Mouse (Mus musculus) stomach, postnatal 0 days (tissue): Measurements from ENCODE around the gene Gm17334. TPM values are rescaled to one million over a fixed set of nuclear protein-coding genes. Genes with fewer than 3 reads are reported as not detected.

Source experiments
- ATAC-seq: fragments of 200-750 bp; cut with Nextera tagmentation; 2 replicates; pipeline ENCODE4 v1.8.0; 2017; ENCODE audit not compliant: low FRiP score, low TSS enrichment
- DNase-seq: peaks from one replicate; pipeline ENCODE4 v3.0.0-alpha.2; 2016; ENCODE audit warnings: low spot score
- H3K27ac ChIP-seq: fragments of 300-500 bp; sonication (generic); replicated peaks from 2 replicates; pipeline ENCODE4 v1.5.1; 2014; ENCODE audit warnings: mild to moderate bottlenecking, control low read depth
- H3K27me3 ChIP-seq: fragments of 300-500 bp; sonication (generic); 2 replicates; pipeline ENCODE4 v1.6.1; 2014; ENCODE audit warnings: low read length; ENCODE audit not compliant: control insufficient read depth, insufficient read depth
- H3K36me3 ChIP-seq: fragments of 300-500 bp; sonication (generic); 2 replicates; pipeline ENCODE4 v1.6.1; 2014; ENCODE audit warnings: low read length, mixed read lengths; ENCODE audit not compliant: control insufficient read depth, insufficient read depth
- H3K4me1 ChIP-seq: fragments of 300-500 bp; sonication (generic); replicated peaks from 2 replicates; pipeline ENCODE4 v1.6.1; 2014; ENCODE audit warnings: antibody characterized with exemption; ENCODE audit not compliant: control insufficient read depth, insufficient read depth
- H3K4me2 ChIP-seq: fragments of 300-500 bp; sonication (generic); replicated peaks from 2 replicates; pipeline ENCODE4 v1.6.1; 2014; ENCODE audit warnings: low read depth, mild to moderate bottlenecking, control low read depth, moderate library complexity
- H3K4me3 ChIP-seq: fragments of 300-500 bp; sonication (generic); 2 replicates; pipeline ENCODE4 v1.5.1; 2014; ENCODE audit warnings: low read depth, low read length, control low read depth
- H3K9ac ChIP-seq: fragments of 300-500 bp; sonication (generic); 2 replicates; pipeline ENCODE4 v1.6.1; 2014; ENCODE audit warnings: mild to moderate bottlenecking, low read length, control low read depth, mixed read lengths
- H3K9me3 ChIP-seq: fragments of 300-500 bp; sonication (generic); 2 replicates; pipeline ENCODE4 v1.6.1; 2016; ENCODE audit warnings: low read length; ENCODE audit not compliant: control insufficient read depth
- CTCF ChIP-seq: IDR thresholded peaks from 2 replicates; pipeline ENCODE4 v1.5.1; 2016; ENCODE audit warnings: antibody characterized with exemption, low read depth, mild to moderate bottlenecking, moderate library complexity
- EP300 ChIP-seq: optimal IDR thresholded peaks from 2 replicates; pipeline ENCODE3; 2016; ENCODE audit warnings: antibody characterized with exemption
- WGBS: fragments of 180-500 bp; shearing (Covaris S2); extraction: QIAGEN DNeasy Blood & Tissue Kit; methylation state at CpG from one replicate; pipeline ENCODE4 v1.1.7; 2014; 5-methylcytosine and 5-hydroxymethylcytosine counted together
- polyA plus RNA-seq: library from polyadenylated mRNA; unstranded; fragments of >200 nt; fragmentation: Nextera tagmentation; extraction: Ambion mirVana; gene quantifications from 2 replicates; pipeline ENCODE4 v1.2.1, GENCODE M21; 2015

The Gm17334 gene
- polyA plus RNA-seq, 1 experiment from 2014 or later, result 0.17 TPM

GRCm38 (mm10) chr11:53800036-53800435, 27.0 kb upstream of the Gm17334 start:
- no peaks in the 10 kb centered on the region for H3K9me3 ChIP-seq
- H3K4me2 ChIP-seq, result no peak overlapping the region
- DNase-seq, result no peak
- H3K27ac ChIP-seq, result no peak overlapping the region
- peaks cover 13% of the 10 kb centered on the region for H3K4me1 ChIP-seq
- no peaks in the 10 kb centered on the region for H3K27me3 ChIP-seq
- no peak for TF ChIP-seq CTCF
- TF ChIP-seq EP300, result no peak
- 55% methylated on average over 4 of the region's 4 CpGs for WGBS
- H3K4me3 ChIP-seq, result no peak overlapping the region
- ATAC-seq, result no peak
- no peak overlapping the region for H3K9ac ChIP-seq
- H3K36me3 ChIP-seq, result no peaks in the 10 kb centered on the region

- no peak overlapping the region for H3K9ac ChIP-seq
- H3K27ac ChIP-seq, result no peak overlapping the region
- no peak overlapping the region for H3K4me2 ChIP-seq
Measured at GRCm38 (mm10) chr11:53798041-53798711, 25.2 kb upstream of the Gm17334 start.

DNA sequence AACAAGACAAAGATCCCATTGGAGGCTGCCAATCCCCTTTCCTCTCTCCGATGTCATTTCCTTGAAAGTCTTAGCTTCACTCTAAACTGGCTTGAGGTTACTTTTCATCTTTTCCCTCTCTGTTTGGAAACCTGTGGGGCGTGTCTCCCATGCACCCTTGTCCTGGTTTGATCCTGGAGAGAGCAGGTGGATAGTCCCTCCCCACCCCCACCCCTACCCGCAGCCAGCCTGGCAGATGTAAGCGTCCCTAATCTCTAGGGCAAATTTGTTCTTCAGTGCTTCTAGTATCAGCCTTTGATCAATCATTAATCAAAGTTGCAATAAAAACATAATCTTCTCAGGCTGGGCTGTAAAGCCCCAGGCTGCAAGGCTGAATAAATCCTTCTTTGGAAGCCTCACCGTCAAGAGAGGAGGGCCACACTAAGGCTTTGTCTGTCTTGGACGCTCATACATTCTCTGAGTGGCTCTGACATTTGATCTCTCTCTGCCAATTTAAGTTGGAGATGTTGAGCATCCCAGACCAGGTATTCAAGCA, 24.5 kb upstream of the Gm17334 start:
- TF ChIP-seq CTCF (no peak), EP300 (no peak)
- Histone ChIP-seq H3K4me1 (peaks cover 17% of the 10 kb centered on the region), H3K36me3 (no peaks in the 10 kb centered on the region), H3K27me3 (no peaks in the 10 kb centered on the region), H3K9ac (no peak overlapping the region), H3K9me3 (no peaks in the 10 kb centered on the region), H3K27ac (peak overlapping the region; percentile 74), H3K4me2 (no peak overlapping the region), H3K4me3 (no peak overlapping the region)
- no peak for DNase-seq
- no peak for ATAC-seq
- WGBS, result 38% methylated on average over 6 of the region's 6 CpGs

More at GRCm38 (mm10) chr11:53798041-53798711, 25.2 kb upstream of the Gm17334 start:
- no peaks in the 10 kb centered on the region for H3K27me3 ChIP-seq
- 81% methylated on average over 10 of the region's 10 CpGs for WGBS
- TF ChIP-seq EP300, result no peak
- no peak for TF ChIP-seq CTCF
- ATAC-seq (no peak), DNase-seq (no peak)
- H3K9me3 ChIP-seq, result no peaks in the 10 kb centered on the region
- no peak overlapping the region for H3K4me3 ChIP-seq
- no peaks in the 10 kb centered on the region for H3K36me3 ChIP-seq
- peaks cover 17% of the 10 kb centered on the region for H3K4me1 ChIP-seq

DNA sequence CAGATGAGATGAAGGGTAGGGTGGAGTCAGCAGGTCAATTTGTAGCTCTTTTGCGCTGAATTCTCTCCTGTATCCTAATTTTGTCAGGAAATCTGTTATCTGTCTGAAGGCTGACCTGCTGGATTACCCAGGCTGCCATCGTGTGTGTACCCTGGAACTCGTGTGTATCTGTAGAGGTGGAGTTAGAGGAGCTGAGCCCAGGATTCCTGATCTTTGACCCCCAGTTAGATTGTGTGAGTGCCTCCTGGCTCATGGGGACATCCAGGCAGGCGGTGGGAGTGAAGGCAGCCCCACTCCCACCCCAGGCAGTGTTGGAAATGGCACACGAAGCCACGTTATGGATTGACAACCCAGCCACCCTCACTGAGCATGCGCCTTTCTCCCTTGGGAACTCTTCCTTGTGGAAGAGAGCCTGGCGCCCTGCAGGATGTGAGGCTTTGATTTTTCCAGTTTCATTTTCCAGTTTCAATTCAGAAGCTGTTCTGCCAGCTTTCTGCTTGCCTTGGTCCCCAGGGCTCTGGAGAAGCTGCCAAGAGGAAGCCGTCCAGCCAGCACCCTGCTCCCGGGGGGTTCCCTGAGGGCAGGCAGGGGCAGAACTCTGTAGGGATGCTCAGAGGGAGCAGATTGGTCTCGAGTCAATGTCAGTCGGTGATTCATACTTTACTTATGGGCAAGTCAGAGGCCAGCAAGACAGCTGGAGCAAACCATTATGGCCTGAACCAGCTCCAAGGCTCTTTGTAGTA, 23.6 kb upstream of the Gm17334 start:
- peak; percentile 38 for DNase-seq
- no peak overlapping the region for H3K9ac ChIP-seq
- H3K4me2 ChIP-seq, result peak overlapping the region; percentile 35

GRCm38 (mm10) chr11:53795813-53796212, 22.8 kb upstream of the Gm17334 start:
- Histone ChIP-seq H3K9ac (no peak overlapping the region), H3K4me3 (no peak overlapping the region), H3K4me2 (no peak overlapping the region), H3K27me3 (no peaks in the 10 kb centered on the region), H3K36me3 (no peaks in the 10 kb centered on the region), H3K27ac (0 out of 2 replicates have a peak overlapping the region, but pooled peaks have one; percentile 74), H3K4me1 (peaks cover 17% of the 10 kb centered on the region), H3K9me3 (no peaks in the 10 kb centered on the region)
- TF ChIP-seq CTCF (no peak), EP300 (no peak)
- DNase-seq (no peak), ATAC-seq (no peak)
- 64% methylated on average over 8 of the region's 8 CpGs for WGBS

More for the DNA sequence above, 23.6 kb upstream of the Gm17334 start:
- no peaks in the 10 kb centered on the region for H3K9me3 ChIP-seq
- 24% methylated on average over 12 of the region's 12 CpGs for WGBS
- H3K36me3 ChIP-seq, result no peaks in the 10 kb centered on the region
- peaks cover 17% of the 10 kb centered on the region for H3K4me1 ChIP-seq
- no peak for TF ChIP-seq EP300
- TF ChIP-seq CTCF, result no peak
- peak overlapping the region; percentile 74 for H3K27ac ChIP-seq
- peak overlapping the region; percentile 10; the same call in 1 of the 2 replicates for H3K4me3 ChIP-seq
- no peaks in the 10 kb centered on the region for H3K27me3 ChIP-seq
- ATAC-seq, result peak; percentile 47; the same call in 1 of the 2 replicates
